Mouse (Mus musculus): ENCODE measurements around the gene Rhox7b. TPM values are rescaled to one million over a fixed set of nuclear protein-coding genes. Genes with fewer than 3 reads are reported as not detected.
"Not testable (repeated sequence)": the region's sequence is repeated elsewhere in the genome, so short reads cannot be mapped to it uniquely, and the experiment has no call there.

Rhox7b gene
- not detected for total RNA-seq (2021)
- long read RNA-seq, experiment 1, result 0 reads
- long read RNA-seq, experiment 2, result 0 reads

DNA sequence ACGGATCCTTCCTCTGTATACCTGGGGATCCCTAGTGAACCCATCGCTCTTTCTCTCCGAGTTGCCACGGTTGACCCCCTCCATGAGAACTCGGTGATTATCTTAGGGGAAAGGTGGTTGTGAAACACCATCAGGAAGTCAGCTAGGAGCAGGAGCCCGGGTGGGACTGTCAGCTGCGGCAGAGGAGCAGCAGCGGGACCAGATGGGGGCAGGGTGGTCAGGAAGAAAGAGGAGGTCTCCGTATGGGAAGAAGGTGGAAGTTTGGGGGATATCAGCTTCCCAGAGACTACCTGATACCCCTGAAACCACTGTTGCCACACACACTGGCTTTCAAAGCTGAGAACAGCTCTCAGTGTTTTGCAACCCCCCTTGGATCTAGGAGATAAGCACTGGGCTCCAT is at the start of gene Rhox7b:
Gene Rhox7b (minus strand): TSS at position 101 of the 400 bp plus-strand sequence.
- not testable (repeated sequence) for DNase-seq

DNA sequence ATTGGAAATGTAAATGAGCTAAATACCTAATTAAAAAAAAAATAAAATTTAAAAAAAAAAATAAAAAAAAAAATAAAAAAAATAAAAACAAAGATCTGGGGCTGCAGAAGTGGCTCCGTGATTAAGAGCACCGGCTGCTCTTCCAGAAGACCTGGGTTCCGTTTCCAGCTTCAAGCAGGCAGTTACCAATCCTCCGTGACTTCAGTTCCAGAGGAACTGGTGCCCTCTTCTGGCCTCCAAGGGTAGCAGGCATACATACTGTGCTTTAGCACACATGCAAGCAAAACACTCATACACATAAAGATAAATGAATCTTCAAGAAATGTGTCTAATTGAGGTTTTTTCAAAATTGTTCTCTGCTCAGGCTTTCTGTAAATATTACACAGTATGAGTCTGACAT is 19.3 kb upstream of the Rhox7b start:
- DNase-seq, result no peak

DNA sequence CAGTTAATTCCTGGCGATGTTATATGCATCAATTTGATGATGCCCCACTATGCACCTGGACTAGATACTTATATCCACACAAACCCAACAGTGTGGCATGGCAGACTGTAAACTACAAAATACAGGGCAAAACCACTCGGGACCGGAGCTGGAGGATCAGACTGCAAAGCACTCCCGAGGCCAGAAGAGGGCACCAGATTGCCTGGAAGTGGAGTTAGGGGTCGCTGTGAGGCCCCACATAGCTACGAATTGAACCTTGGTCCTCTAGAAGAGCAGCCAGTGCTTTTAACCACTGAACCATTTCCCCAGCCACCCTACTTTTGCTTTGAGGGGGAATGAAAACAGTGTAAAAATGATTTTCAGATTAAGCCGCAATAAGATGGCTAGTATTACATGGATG is 11.5 kb upstream of the Rhox7b start:
- DNase-seq, result no peak

DNA sequence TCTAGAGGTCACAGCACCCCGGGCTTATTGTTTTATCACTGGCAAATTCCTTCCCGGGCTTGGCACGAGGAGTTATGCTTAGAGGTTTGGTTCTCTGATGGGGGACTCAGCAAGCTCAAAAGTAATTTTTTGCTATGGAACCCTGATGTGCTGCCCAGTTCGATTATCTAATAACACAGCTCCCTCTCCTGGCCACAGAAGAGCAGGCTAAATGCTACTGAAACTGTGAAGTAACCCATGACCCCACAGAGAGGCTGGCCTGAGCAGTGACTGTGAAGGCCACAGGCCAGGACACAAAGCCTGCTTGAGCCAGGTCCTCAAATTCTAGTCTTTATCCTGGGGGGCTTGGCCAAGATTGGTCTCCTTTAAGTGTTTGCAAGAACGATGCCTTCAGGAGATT is 6.7 kb upstream of the Rhox7b start:
- no peak for DNase-seq

DNA sequence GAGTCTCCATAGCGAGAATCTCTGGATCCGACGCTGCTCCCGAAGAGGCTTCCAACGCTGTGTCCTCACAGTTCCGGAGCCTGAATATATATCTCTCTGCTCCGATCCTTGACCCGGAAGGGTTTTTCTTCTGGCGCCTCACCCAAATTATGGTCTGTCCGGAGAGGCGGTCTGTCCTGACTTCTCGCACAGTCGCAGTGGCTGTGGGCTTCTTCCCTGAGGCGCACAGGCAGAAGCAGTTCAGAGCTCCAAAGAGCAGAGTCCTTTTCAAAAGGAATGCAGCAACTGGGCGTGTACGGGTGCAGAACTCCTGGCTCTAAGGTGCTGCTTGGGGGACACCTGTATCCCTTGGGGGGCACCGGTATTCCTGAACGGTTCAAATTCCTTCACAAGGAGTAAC is 4.6 kb upstream of the Rhox7b start, which contains the start of gene Rhox9:
Gene Rhox9 (minus strand): TSS at position 101 of the 400 bp plus-strand sequence.
- DNase-seq, result not testable (repeated sequence)

DNA sequence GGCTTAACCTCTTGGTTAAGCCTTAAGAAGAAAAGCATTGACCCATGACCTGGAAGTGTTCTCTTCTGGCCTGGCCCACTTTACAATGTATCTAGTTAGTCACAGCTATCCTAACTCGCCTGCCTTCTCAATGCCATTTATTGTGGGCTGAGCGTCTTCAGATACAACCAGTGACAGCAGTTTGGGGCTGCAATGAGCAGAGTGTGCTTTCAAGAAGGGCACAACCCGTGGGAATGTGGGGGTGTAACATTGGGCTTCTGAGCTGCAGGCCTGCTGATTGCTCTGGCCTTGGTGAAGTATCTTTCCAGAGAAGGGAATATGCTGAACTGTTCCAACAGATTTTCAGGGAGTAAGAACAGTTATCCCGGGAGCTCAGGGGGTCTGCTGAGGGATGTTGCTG is 18.2 kb downstream of the Rhox7b start, which contains the start of gene Rhox8:
Gene Rhox8 (minus strand): TSS at position 101 of the 400 bp plus-strand sequence.
- no peak for DNase-seq

DNA sequence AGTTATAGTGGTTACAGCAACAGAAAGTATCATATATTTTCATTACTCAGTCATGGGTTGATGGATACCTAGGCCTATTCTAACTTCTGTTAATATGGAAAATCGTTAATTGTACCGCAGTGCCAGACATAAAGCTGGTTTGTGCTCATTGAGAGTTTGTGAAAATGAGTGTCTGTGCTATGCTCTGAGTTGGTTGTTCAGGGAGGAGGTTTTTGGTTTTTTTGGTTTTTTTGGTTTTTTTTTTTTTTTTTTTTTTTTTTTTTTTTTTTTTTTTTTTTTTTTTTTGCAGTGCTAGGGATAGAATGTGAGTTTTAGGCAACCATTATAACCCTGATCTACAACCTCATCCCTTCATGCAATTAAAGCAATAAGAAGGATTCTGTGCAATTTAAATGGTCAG is 25.4 kb downstream of the Rhox7b start:
- no peak for DNase-seq

Other genes with a start within 250 kb of the Rhox7b start
- gene Rhox4g, start 245.9 kb downstream of the Rhox7b start, total RNA-seq (2021), result not detected
- gene Rhox3h, start 228.5 kb downstream of the Rhox7b start, total RNA-seq (2021), result not detected
- gene Rhox2h, start 224.0 kb downstream of the Rhox7b start, total RNA-seq (2021), result not detected
- not detected for gene Rhox5, start 92.4 kb downstream of the Rhox7b start, total RNA-seq (2021)
- gene Rhox6, start 70.3 kb downstream of the Rhox7b start, total RNA-seq (2021), result not detected
- not detected for gene Rhox7a, start 65.5 kb downstream of the Rhox7b start, total RNA-seq (2021)
- gene Rhox8, start 18.3 kb downstream of the Rhox7b start, total RNA-seq (2021), result not detected
- gene Rhox9, start 4.5 kb upstream of the Rhox7b start, total RNA-seq (2021), result not detected
- gene Btg1-ps1, start 121.6 kb upstream of the Rhox7b start, total RNA-seq (2021), result not detected
- not detected for gene Btg1-ps2, start 145.9 kb upstream of the Rhox7b start, total RNA-seq (2021)
- gene Rhox10, start 169.2 kb upstream of the Rhox7b start, total RNA-seq (2021), result not detected
- gene Rhox11, start 187.9 kb upstream of the Rhox7b start, total RNA-seq (2021), result not detected
- gene Rhox12, start 213.7 kb upstream of the Rhox7b start, total RNA-seq (2021), result not detected
- gene Rhox13, start 224.0 kb upstream of the Rhox7b start, total RNA-seq (2021), result not detected

Data from gastrocnemius, postnatal 10 days (tissue).